Mouse (Mus musculus) brown adipose tissue, adult 24 weeks (tissue): ENCODE measurements around the gene Fam102a. TPM values are rescaled to one million over a fixed set of nuclear protein-coding genes. Genes with fewer than 3 reads are reported as not detected.

Experiments
- H3K27ac ChIP-seq: fragments of 200-500 bp; replicated peaks from 2 replicates; pipeline ENCODE4 v1.5.1; 2012; ENCODE audit warnings: low read depth, mild to moderate bottlenecking, low read length
- H3K4me1 ChIP-seq: fragments of 200-500 bp; 2 replicates; pipeline ENCODE4 v1.6.1; 2012; ENCODE audit warnings: low read length, mixed read lengths; ENCODE audit not compliant: control insufficient read depth, insufficient read depth, insufficient read length
- H3K4me3 ChIP-seq: fragments of 200-500 bp; 2 replicates; pipeline ENCODE4 v1.5.1; 2012; ENCODE audit warnings: low read depth, mild to moderate bottlenecking, low read length, moderate library complexity; ENCODE audit not compliant: insufficient read depth
- polyA plus RNA-seq: library from polyadenylated mRNA; stranded (reverse); fragments of >200 nt; gene quantifications from 2 replicates; pipeline ENCODE4 v1.2.4, GENCODE M21; 2012; ENCODE audit not compliant: missing spikeins, insufficient read depth, insufficient read length

Fam102a gene
- polyA plus RNA-seq, 1 experiment = 15.4 TPM

- no peak overlapping the region for H3K4me3 ChIP-seq
- H3K4me1 ChIP-seq = peaks cover 48% of the 10 kb centered on the region
- no peak overlapping the region for H3K27ac ChIP-seq
Observed at GRCm38 (mm10) chr2:32547380-32547779, 12.2 kb downstream of the Fam102a start.

DNA sequence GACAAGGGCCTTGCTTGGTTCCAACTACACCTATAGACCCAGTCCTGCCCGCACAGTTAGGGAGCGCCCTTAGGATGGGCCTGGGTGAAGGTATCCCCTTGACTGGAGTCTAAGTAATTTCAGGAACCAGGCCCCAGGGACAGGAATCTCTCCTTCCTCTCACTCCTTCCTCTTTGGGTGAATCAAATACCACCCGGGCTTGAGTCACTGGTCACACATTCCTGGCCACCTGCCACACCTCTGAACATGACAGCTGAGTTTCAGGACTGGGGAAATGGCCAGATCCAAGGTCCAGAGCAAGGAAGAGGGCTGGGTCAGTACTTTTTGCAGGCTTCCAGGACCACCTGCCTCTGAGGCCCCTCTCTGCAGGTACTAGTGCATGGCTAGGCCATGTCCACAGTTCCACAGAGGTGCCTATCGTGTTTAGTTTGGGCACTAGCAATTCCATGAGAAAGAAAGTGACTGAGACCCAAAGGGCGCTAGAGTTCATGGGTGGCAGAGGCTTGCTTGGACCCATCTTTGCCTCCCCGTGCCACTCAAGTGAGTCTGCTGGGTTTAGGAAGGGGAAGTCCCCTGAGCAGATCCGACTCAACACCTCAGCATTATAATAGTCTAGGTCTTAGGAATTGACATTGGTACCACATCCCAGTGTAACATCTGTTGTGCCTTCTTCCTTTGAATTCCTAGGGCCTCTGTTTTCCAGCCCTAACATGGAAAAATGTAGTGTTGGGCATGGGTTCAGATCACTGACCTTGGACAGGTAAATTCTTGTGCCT lies 13.0 kb downstream of the Fam102a start:
- no peak overlapping the region for H3K27ac ChIP-seq
- H3K4me3 ChIP-seq = no peak overlapping the region
- peaks cover 40% of the 10 kb centered on the region for H3K4me1 ChIP-seq

GRCm38 (mm10) chr2:32549171-32549570 lies 14.0 kb downstream of the Fam102a start:
- Histone ChIP-seq H3K27ac (no peak overlapping the region), H3K4me3 (no peak overlapping the region)

GRCm38 (mm10) chr2:32549764-32550163 lies 14.6 kb downstream of the Fam102a start:
- Histone ChIP-seq H3K27ac (no peak overlapping the region), H3K4me1 (peaks cover 36% of the 10 kb centered on the region), H3K4me3 (no peak overlapping the region)

More at GRCm38 (mm10) chr2:32549171-32549570, 14.0 kb downstream of the Fam102a start:
- peaks cover 36% of the 10 kb centered on the region for H3K4me1 ChIP-seq

GRCm38 (mm10) chr2:32551236-32551635 lies 16.1 kb downstream of the Fam102a start:
- peaks cover 39% of the 10 kb centered on the region for H3K4me1 ChIP-seq
- no peak overlapping the region for H3K27ac ChIP-seq
- H3K4me3 ChIP-seq = no peak overlapping the region

DNA sequence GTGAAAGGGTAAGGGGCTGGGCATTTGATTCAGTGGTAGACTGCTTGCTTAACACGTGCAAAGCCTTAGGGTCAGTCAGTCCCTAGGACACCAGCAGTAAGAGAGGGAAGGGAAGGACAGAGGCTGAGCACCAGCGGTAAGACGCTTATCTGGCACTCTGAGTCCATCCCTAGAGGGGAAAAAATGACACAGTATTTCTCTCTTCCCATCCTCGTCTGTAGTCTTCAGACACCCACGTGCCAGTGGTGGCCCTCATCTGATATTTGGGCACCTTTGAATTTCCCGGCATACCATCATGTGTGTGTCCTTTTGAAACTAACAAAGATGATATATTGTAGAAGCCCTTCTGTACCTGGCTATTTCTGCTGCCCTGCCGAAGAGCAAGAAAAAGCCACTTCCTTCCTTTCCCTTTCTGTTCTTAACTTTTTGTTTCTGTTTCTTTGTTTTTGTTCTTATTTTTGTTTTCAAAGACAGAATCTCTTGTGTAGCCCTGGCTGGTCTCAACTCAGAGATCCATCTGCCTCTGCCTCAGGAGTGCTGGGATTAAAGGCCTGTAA lies 18.5 kb downstream of the Fam102a start:
- Histone ChIP-seq H3K27ac (no peak overlapping the region), H3K4me3 (no peak overlapping the region), H3K4me1 (peaks cover 19% of the 10 kb centered on the region)

- H3K27ac ChIP-seq = no peak overlapping the region
- peaks cover 5% of the 10 kb centered on the region; the same call in 1 of the 2 replicates for H3K4me1 ChIP-seq
- no peak overlapping the region for H3K4me3 ChIP-seq
Observed at GRCm38 (mm10) chr2:32555484-32555883, 20.4 kb downstream of the Fam102a start.

- Histone ChIP-seq H3K27ac (no peak overlapping the region), H3K4me3 (no peak overlapping the region), H3K4me1 (peaks cover 5% of the 10 kb centered on the region; the same call in 1 of the 2 replicates)
Observed at GRCm38 (mm10) chr2:32556019-32556418, 20.9 kb downstream of the Fam102a start.

DNA sequence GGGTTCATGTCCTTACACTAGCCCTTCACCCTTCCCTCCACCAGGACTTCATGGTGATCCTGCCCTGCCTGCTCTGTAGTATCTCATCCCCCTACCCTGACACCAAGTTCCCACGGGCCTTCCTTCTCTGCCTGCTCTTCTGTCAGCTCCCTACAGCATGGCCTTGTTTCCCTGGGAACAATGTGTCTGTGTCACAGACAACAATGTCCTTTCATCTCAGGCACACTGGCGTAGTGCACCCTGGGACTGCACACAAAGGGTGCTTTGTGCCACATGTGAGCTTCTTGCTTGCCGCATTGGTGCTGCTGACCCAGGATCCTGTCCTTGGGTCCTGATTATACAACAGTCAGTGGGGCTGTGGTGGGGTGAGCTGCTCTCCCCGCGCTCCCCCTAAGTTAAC lies 24.4 kb downstream of the Fam102a start:
- H3K4me3 ChIP-seq = no peak overlapping the region
- H3K4me1 ChIP-seq = peaks cover 3% of the 10 kb centered on the region; the same call in 1 of the 2 replicates
- H3K27ac ChIP-seq = no peak overlapping the region

- Histone ChIP-seq H3K27ac (no peak overlapping the region), H3K4me3 (no peak overlapping the region)
Observed at GRCm38 (mm10) chr2:32566536-32567063, 31.5 kb downstream of the Fam102a start.

GRCm38 (mm10) chr2:32568149-32568548 lies 33.0 kb downstream of the Fam102a start:
- no peak overlapping the region for H3K4me3 ChIP-seq
- H3K27ac ChIP-seq = no peak overlapping the region
- no peaks in the 10 kb centered on the region for H3K4me1 ChIP-seq

More at GRCm38 (mm10) chr2:32566536-32567063, 31.5 kb downstream of the Fam102a start:
- no peaks in the 10 kb centered on the region for H3K4me1 ChIP-seq

DNA sequence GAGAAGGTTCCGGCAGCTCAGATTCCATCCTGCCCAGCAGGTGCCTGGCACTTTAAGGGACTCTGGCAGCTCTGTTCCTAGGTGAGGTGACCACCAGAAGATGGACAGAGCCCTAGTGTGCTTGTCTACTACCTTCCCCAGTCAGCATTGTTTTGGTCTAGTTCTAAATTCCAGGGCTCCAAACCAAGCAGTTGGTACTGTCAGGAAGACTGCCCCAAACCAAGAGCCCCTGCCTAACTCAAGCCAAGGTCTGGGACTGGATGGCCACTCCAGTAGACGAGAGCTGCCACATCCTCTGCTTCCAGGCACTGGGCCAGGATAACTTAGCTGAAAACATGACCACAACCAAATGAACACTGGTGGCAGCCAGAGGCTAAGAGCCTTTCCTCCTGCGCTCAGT lies 33.8 kb downstream of the Fam102a start:
- H3K27ac ChIP-seq = no peak overlapping the region
- H3K4me3 ChIP-seq = no peak overlapping the region
- H3K4me1 ChIP-seq = no peaks in the 10 kb centered on the region

DNA sequence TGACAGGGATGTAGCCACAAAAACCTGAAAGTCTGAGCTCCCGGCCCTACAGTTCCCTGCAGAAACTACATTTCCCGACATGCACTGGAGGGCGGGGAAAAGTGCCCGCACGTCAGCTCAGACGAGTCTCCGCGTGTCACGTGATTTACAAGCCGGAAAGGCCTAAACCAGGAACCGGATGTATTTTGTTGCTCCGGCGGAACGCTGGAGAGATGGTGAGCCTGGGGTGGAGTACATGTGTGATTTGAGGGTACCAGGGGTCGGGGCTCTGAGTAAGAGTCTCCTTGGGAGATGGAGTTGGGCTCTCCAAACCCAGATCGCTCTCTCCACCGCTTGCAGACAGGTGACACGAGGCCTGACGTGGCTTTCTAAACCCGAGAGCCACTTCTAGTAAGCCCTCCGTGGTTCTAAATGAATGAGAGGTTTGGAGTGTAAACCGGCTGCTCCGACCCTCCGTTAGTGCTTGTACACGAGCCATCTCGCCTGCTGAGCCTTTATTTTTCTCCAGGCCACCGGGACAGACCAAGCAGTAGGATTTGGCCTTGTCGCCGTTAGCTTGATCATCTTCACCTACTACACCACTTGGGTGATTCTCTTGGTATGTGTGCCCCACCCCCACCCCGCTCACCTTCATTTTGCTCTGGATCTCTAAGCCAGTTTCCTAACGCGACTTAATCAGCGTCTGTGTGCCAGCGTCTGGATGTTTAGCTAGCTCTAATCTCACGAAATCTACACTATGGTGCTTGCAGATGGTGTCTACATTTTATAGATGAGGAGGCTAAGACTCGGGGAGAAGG lies 35.8 kb downstream of the Fam102a start, which contains the start of gene Dpm2:
TSS of gene Dpm2 (plus strand) at position 161 of the 797 bp plus-strand sequence.
- no peaks in the 10 kb centered on the region for H3K4me1 ChIP-seq
- peak within 1 kb of the TSS; percentile 62 for H3K27ac ChIP-seq
- H3K4me3 ChIP-seq = peak within 1 kb of the TSS; percentile 68

GRCm38 (mm10) chr2:32572196-32572595 lies 37.1 kb downstream of the Fam102a start:
- Histone ChIP-seq H3K27ac (no peak overlapping the region), H3K4me1 (no peaks in the 10 kb centered on the region), H3K4me3 (peak overlapping the region; percentile 12; the same call in 1 of the 2 replicates)

- Histone ChIP-seq H3K4me1 (no peaks in the 10 kb centered on the region), H3K27ac (no peak within 1 kb of the TSS), H3K4me3 (no peak within 1 kb of the TSS)
Observed at GRCm38 (mm10) chr2:32574497-32574896, 39.4 kb downstream of the Fam102a start, which contains the start of gene Pip5kl1. Pip5kl1 (plus strand) TSS chr2:32574797.
